Mouse (Mus musculus): ENCODE data around the gene Grk3. TPM values are rescaled to one million over a fixed set of nuclear protein-coding genes. Genes with fewer than 3 reads are reported as not detected.
A peak's percentile ranks its signal among the peaks of the same experiment; 100 is the strongest.

Grk3 gene
- polyA plus RNA-seq, 1 experiment from 2014 or later: 16.8 TPM

DNA sequence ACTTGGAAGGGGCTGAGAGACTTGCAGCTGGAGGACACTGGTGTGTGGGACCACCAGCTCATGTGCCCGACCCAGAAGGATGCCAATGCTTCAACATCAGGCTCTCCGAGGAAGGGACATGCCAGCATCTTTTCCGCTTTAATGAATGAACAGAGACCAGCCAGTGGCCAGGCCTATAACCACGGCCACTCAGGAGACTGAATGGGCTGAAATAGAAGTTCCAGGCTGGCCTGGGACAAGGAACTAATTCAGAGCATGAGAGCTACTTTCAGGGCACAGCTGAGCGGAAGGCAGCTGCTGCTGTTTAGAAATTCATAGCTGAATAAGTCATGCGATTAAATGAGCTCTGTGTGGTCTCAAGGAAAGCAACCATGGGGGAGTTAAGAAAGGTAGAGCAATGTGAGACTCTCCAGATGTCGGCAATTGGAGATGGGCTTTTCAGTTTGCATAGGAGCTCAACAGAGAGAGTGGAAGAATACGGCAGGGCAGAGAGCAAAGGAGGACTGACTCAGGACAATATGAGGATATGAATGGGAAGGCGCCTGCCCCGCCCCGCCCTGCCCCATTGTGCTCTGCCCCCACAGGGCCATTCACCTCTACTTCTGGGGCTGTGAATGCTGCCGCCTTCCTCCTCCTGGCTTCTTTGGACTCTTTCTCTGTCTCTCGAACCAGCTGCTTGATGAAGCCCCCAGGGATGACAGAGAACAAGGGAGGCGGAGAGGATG is 138.0 kb downstream of the Grk3 start:
- no peak overlapping the region for H3K27ac ChIP-seq
- H3K9ac ChIP-seq: no peak overlapping the region
- H3K4me3 ChIP-seq: no peak overlapping the region
- no peaks in the 10 kb centered on the region for H3K9me3 ChIP-seq
- H3K36me3 ChIP-seq: no peaks in the 10 kb centered on the region
- H3K4me2 ChIP-seq: no peak overlapping the region
- H3K4me1 ChIP-seq (replicated peaks): peaks cover 6% of the 10 kb centered on the region; the same call in 1 of the 2 replicates
- no peak for ATAC-seq (ENCODE audit: low FRiP score)
- WGBS: 32% methylated on average over 14 of the region's 14 CpGs
- H3K27me3 ChIP-seq: peaks cover 26% of the 10 kb centered on the region

DNA sequence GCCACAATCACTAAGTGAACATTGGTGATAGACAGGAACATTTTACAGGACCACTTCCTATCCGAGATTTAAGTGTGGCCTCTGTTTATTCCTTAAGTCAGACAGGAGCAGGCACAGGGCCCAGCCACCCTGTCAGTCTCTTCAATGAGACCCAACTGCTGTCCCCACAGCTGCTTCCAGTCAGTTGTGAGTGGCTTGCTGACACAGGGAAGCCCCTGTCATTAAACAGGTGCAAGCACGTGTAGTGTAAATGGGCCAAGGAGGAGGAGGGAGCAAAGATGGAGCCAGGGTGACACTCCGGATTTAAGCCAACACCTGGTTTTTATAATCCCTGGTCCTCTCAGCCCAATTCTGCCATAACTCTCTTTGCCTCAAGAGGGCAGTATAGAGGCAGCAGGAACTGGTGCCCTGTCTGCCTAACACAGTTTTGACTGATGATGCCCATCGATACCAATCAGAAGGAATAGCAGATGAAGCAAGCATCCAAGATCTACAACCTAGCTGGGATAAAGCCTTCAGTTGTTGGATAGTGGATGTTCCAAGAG is 138.7 kb downstream of the Grk3 start:
- Histone ChIP-seq H3K9ac (no peak overlapping the region), H3K9me3 (no peaks in the 10 kb centered on the region), H3K4me1 (replicated peaks) (peaks cover 6% of the 10 kb centered on the region; the same call in 1 of the 2 replicates), H3K4me2 (no peak overlapping the region), H3K4me3 (no peak overlapping the region), H3K27ac (no peak overlapping the region), H3K36me3 (no peaks in the 10 kb centered on the region), H3K27me3 (peaks cover 26% of the 10 kb centered on the region)
- WGBS: 49% methylated on average over 4 of the region's 4 CpGs
- no peak for ATAC-seq (ENCODE audit: low FRiP score)

DNA sequence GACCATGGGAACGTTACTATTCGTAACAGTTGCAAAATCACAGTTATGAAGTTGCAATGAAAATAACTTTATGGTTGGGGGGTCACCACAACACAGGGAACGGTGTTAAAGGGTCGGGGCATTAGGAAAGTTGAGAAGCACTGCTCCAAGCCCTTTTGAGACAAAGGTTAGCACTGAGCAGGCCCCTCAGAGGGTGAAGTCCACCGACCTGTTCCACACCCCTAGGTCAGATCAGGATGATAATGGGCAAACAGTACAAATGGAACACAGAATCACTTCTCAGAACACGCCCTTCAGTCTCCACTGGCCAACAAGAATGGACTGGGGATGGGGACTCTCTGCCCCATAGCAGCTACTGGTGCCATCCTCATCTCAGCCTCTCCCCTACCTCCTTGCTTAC is 142.6 kb downstream of the Grk3 start:
- 75% methylated on average over 6 of the region's 6 CpGs for WGBS
- H3K36me3 ChIP-seq: no peaks in the 10 kb centered on the region
- no peaks in the 10 kb centered on the region for H3K9me3 ChIP-seq
- no peak overlapping the region for H3K27ac ChIP-seq
- 0 out of 2 replicates have a peak, but pooled peaks cover 4% of the 10 kb centered on the region for H3K4me1 ChIP-seq (replicated peaks)
- H3K27me3 ChIP-seq: peaks cover 40% of the 10 kb centered on the region
- H3K4me2 ChIP-seq: no peak overlapping the region
- no peak overlapping the region for H3K9ac ChIP-seq
- H3K4me3 ChIP-seq: no peak overlapping the region
- no peak for ATAC-seq (ENCODE audit: low FRiP score)

DNA sequence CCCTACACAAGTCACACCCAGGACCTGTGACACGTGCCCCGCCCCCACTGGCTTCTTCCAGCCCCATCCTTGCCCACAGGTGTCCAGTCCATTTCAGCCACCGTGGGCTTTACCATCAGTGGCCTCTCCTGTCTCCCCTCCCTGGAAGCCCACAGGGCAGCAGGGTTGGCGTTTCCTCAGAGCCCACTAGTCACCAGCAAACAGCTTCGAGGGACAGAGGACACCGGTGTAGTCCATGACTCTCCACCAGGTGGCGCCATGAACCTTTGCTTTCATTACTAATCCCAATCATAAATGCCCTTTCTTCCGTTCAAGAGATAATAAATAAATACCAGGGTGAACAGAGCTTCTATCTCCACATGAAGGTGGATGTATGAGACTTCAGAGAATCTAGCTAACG is 144.9 kb downstream of the Grk3 start:
- no peaks in the 10 kb centered on the region for H3K36me3 ChIP-seq
- H3K4me3 ChIP-seq: no peak overlapping the region
- no peaks in the 10 kb centered on the region for H3K9me3 ChIP-seq
- H3K4me1 ChIP-seq (replicated peaks): no peaks in the 10 kb centered on the region
- peaks cover 54% of the 10 kb centered on the region for H3K27me3 ChIP-seq
- H3K4me2 ChIP-seq: no peak overlapping the region
- WGBS: 25% methylated on average over 9 of the region's 9 CpGs
- H3K9ac ChIP-seq: no peak overlapping the region
- no peak for ATAC-seq (ENCODE audit: low FRiP score)
- H3K27ac ChIP-seq: no peak overlapping the region

GRCm38 (mm10) chr5:112868620-112869019 is 147.0 kb downstream of the Grk3 start:
- no peak overlapping the region for H3K9ac ChIP-seq
- H3K9me3 ChIP-seq: no peaks in the 10 kb centered on the region
- no peak overlapping the region for H3K4me2 ChIP-seq
- H3K4me3 ChIP-seq: no peak overlapping the region
- H3K27me3 ChIP-seq: peaks cover 61% of the 10 kb centered on the region
- no peak overlapping the region for H3K27ac ChIP-seq
- WGBS: 80% methylated on average over 5 of the region's 5 CpGs
- H3K36me3 ChIP-seq: no peaks in the 10 kb centered on the region
- ATAC-seq (ENCODE audit: low FRiP score): no peak
- H3K4me1 ChIP-seq (replicated peaks): no peaks in the 10 kb centered on the region

DNA sequence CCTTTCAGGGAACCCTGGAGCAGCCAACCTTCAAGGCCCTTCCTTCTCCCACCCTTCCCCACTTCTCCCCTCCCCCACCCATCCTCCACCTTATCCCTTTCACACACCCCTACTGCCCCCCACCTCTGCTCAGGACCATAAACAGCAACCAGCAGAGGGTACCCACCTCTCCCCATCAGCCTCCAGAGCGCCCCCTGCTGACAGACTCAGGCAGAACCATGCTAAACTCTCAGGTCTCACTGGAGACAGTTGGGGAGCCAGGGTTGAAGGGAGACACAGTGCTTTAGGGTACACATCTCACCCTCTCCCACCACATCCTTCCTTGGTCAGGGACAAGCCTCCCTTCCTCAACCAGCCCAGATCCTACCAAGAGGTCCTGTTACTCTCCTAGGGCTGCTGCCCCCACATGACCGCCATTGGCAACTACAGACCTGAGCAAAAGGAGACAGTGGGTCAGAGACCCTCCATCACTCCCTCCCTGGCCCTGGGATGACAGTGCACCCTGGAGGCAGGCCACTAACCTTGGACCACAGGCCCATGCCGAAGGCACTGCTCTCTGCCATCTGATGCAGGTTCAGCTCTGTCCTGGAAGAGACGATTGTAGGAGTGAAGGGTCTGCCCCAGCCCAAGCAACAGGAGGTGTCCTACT is 150.7 kb downstream of the Grk3 start:
- peaks cover 3% of the 10 kb centered on the region; the same call in 1 of the 2 replicates for H3K4me1 ChIP-seq (replicated peaks)
- WGBS: 51% methylated on average over 4 of the region's 4 CpGs
- H3K27me3 ChIP-seq: peaks cover 55% of the 10 kb centered on the region
- no peak overlapping the region for H3K9ac ChIP-seq
- no peaks in the 10 kb centered on the region for H3K36me3 ChIP-seq
- H3K9me3 ChIP-seq: no peaks in the 10 kb centered on the region
- no peak overlapping the region for H3K4me3 ChIP-seq
- H3K4me2 ChIP-seq: no peak overlapping the region
- 0 out of 2 replicates have a peak, but pooled peaks have one; percentile 21 for ATAC-seq (ENCODE audit: low FRiP score)
- no peak overlapping the region for H3K27ac ChIP-seq

Other genes starting within 250 kb of the Grk3 start
- gene Myo18b, start 119.4 kb downstream of the Grk3 start, polyA plus RNA-seq (2015; fragmentation: Nextera tagmentation; extraction: Ambion mirVana): 1.1 and 1.6 TPM in 2 replicates
- not detected in 2 replicates for gene Crybb2, start 54.3 kb upstream of the Grk3 start, polyA plus RNA-seq (2015; fragmentation: Nextera tagmentation; extraction: Ambion mirVana)
- gene Crybb3, start 65.8 kb upstream of the Grk3 start, polyA plus RNA-seq (2015; fragmentation: Nextera tagmentation; extraction: Ambion mirVana): 0.31 and 0.68 TPM in 2 replicates
- 2.4 and 2.7 TPM in 2 replicates for gene 2900026A02Rik, start 205.4 kb upstream of the Grk3 start, polyA plus RNA-seq (2015; fragmentation: Nextera tagmentation; extraction: Ambion mirVana)
- not detected in 2 replicates for gene Tmem211, start 211.1 kb upstream of the Grk3 start, polyA plus RNA-seq (2015; fragmentation: Nextera tagmentation; extraction: Ambion mirVana)